ENCODE assay signal across 23 mouse cellular contexts in the genomic region with DNA sequence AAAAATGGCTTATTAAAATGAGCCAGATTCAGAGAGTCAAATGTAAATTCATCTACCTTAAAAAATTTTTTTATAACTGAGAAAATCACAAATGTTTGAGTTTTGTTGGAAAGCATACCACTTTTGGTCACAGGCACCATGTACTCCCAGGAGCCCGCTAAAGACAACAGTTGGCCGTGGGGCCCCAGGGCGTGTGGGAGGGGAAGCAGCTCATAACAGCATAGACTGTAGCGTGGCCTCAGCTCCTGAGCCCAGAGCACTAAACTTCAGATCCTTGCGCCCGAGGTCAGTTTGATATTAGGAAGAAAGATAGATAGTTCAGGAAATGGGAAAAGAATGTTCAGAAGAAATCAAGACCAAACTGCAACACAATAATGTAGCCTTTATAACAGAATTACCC.
DNase-seq lines count a peak whose midpoint lies in the region; ATAC-seq lines count a peak whose summit lies in the region.
"Had no signal": no experiment of that assay in that cellular context is flagged by ENCODE, and none has a peak within 500 bp of the region (broad histone marks: within the 10 kb centered on the region; RNA-seq: fewer than 3 reads in every experiment).

No protein-coding gene starts in this region.

- no peak overlapping the region for H3K4me3 ChIP-seq in liver, embryonic 13.5 days (replicated peaks)
- H3K4me3 ChIP-seq in liver, embryonic 11.5 days (ENCODE audit: low read depth, low read length) = no peak overlapping the region
- H3K4me3 ChIP-seq: embryonic facial prominence, embryonic 15.5 days; erythroblast, embryonic 14.5 days; forebrain, embryonic 10.5 days; gastrocnemius, adult 2 months; heart, embryonic 12.5 days had no signal

- H3K9ac ChIP-seq in liver, embryonic 13.5 days = no peak overlapping the region
- no peak overlapping the region for H3K9ac ChIP-seq in liver, embryonic 11.5 days (ENCODE audit: low read depth, low read length)
- H3K9ac ChIP-seq: embryonic facial prominence, embryonic 15.5 days had no signal

- peaks cover 4% of the 10 kb centered on the region for H3K9me3 ChIP-seq in liver, embryonic 13.5 days (replicated peaks)
- peaks cover 3% of the 10 kb centered on the region; the same call in 1 of the 2 replicates for H3K9me3 ChIP-seq in liver, embryonic 11.5 days (ENCODE audit: control insufficient read depth, low read length)
- H3K9me3 ChIP-seq: embryonic facial prominence, embryonic 15.5 days had no signal

- no peak overlapping the region for H3K27ac ChIP-seq in liver, embryonic 13.5 days
- H3K27ac ChIP-seq in liver, embryonic 11.5 days (ENCODE audit: low read depth, low read length) = no peak overlapping the region
- H3K27ac ChIP-seq: embryonic facial prominence, embryonic 15.5 days; forebrain, embryonic 10.5 days; gastrocnemius, adult 2 months had no signal

- no peaks in the 10 kb centered on the region for H3K36me3 ChIP-seq in liver, embryonic 13.5 days
- H3K36me3 ChIP-seq in liver, embryonic 11.5 days (ENCODE audit: control insufficient read depth, insufficient read depth, low read length) = no peaks in the 10 kb centered on the region
- H3K36me3 ChIP-seq: embryonic facial prominence, embryonic 15.5 days; forebrain, embryonic 10.5 days; G1E; heart, embryonic 12.5 days had no signal

- H3K4me2 ChIP-seq in liver, embryonic 13.5 days = no peak overlapping the region
- H3K4me2 ChIP-seq in liver, embryonic 11.5 days = no peak overlapping the region
- H3K4me2 ChIP-seq: embryonic facial prominence, embryonic 15.5 days; heart, embryonic 12.5 days had no signal

- 56% methylated on average over 6 of the region's 6 CpGs for WGBS in liver, embryonic 13.5 days (ENCODE audit: insufficient replicate concordance)
- 76% methylated on average over 6 of the region's 6 CpGs for WGBS in liver, embryonic 11.5 days

- peak; percentile 64; the same call in 1 of the 2 replicates for ATAC-seq in liver, embryonic 13.5 days (ENCODE audit: low read depth)
- ATAC-seq in liver, embryonic 11.5 days (replicated peaks; ENCODE audit: low FRiP score) = no peak
- peak; percentile 19 for ATAC-seq in inflammation-experienced regulatory T-cells, adult 6 months
- ATAC-seq: CD4-positive, CD25-positive, alpha-beta regulatory T cell, adult 4 months; forebrain, embryonic 14.5 days had no signal

- peak; percentile 4 for DNase-seq in kidney, postnatal 14 days
- no peak for DNase-seq in kidney, adult 9 months
- no peak for DNase-seq in liver, embryonic 13.5 days
- no peak for DNase-seq in liver, embryonic 11.5 days (ENCODE audit: low spot score)
- DNase-seq in ovary, postnatal 36 days (ENCODE audit: low spot score) = peak; percentile 10
- no peak for DNase-seq in ovary, postnatal 14 days (ENCODE audit: low spot score)
- no peak for DNase-seq in urinary bladder, adult 2 months (ENCODE audit: low spot score)
- DNase-seq: adrenal gland, adult 8-10 months; adrenal gland, postnatal 36 days; cerebellum, adult 2 months; cerebellum, postnatal 10 days; embryo, embryonic 11 days; gastrocnemius, adult 2 months; gastrocnemius, postnatal 25 days; heart, postnatal 4 days had no signal

- H3K4me1 ChIP-seq in liver, embryonic 13.5 days (replicated peaks) = peaks cover 8% of the 10 kb centered on the region; the same call in 1 of the 2 replicates
- no peaks in the 10 kb centered on the region for H3K4me1 ChIP-seq in liver, embryonic 11.5 days (replicated peaks; ENCODE audit: control insufficient read depth, insufficient read depth, low read length)
- H3K4me1 ChIP-seq: embryonic facial prominence, embryonic 15.5 days; heart, embryonic 12.5 days had no signal

- no peaks in the 10 kb centered on the region for H3K27me3 ChIP-seq in liver, embryonic 13.5 days
- no peaks in the 10 kb centered on the region for H3K27me3 ChIP-seq in liver, embryonic 11.5 days (replicated peaks; ENCODE audit: control insufficient read depth, insufficient read depth, low read length)
- H3K27me3 ChIP-seq: embryonic facial prominence, embryonic 15.5 days; heart, embryonic 12.5 days had no signal

Comparison
In these comparisons a context has a peak if more than half of its experiments do, and no peak if none do; other contexts are left out.
1. DNase-seq: peak in kidney, postnatal 14 days (single experiment) and ovary, postnatal 36 days (single experiment); none in kidney, adult 9 months (single experiment), liver, embryonic 13.5 days (single experiment), liver, embryonic 11.5 days (single experiment), ovary, postnatal 14 days (single experiment) and urinary bladder, adult 2 months (single experiment).